Mouse (Mus musculus) kidney, postnatal 0 days (tissue): ENCODE measurements around the gene Fip1l1. TPM values are rescaled to one million over a fixed set of nuclear protein-coding genes. Genes with fewer than 3 reads are reported as not detected.
A peak's percentile ranks its signal among the peaks of the same experiment; 100 is the strongest.

ENCODE experiments used
- ATAC-seq: fragments of 200-750 bp; cut with Nextera tagmentation; replicated peaks from 2 replicates; pipeline ENCODE4 v1.8.0; 2017; ENCODE audit warnings: low read depth, moderate number of reproducible peaks, moderate TSS enrichment, moderate library complexity; ENCODE audit not compliant: low FRiP score
- DNase-seq: peaks from one replicate; pipeline ENCODE4 v3.0.0-alpha.2; 2016; ENCODE audit warnings: low spot score
- H3K27ac ChIP-seq: fragments of 300-500 bp; sonication (generic); 2 replicates; pipeline ENCODE4 v1.5.1; 2014; ENCODE audit warnings: mild to moderate bottlenecking
- H3K27me3 ChIP-seq: fragments of 300-500 bp; sonication (generic); 2 replicates; pipeline ENCODE4 v1.6.1; 2014; ENCODE audit warnings: low read length, mixed read lengths; ENCODE audit not compliant: insufficient read depth
- H3K36me3 ChIP-seq: fragments of 300-500 bp; sonication (generic); 2 replicates; pipeline ENCODE4 v1.6.1; 2014; ENCODE audit warnings: low read length, mixed read lengths; ENCODE audit not compliant: insufficient read depth
- H3K4me1 ChIP-seq: fragments of 300-500 bp; sonication (generic); replicated peaks from 2 replicates; pipeline ENCODE4 v1.6.1; 2014; ENCODE audit warnings: antibody characterized with exemption, low read length, mixed read lengths; ENCODE audit not compliant: insufficient read depth
- H3K4me2 ChIP-seq: fragments of 300-500 bp; sonication (generic); 2 replicates; pipeline ENCODE4 v1.6.1; 2014; ENCODE audit warnings: mild to moderate bottlenecking, low read length, moderate library complexity, mixed read lengths
- H3K4me3 ChIP-seq: fragments of 300-500 bp; sonication (generic); replicated peaks from 2 replicates; pipeline ENCODE4 v1.5.1; 2014; ENCODE audit warnings: low read depth, low read length
- H3K9ac ChIP-seq: fragments of 300-500 bp; sonication (generic); 2 replicates; pipeline ENCODE4 v1.6.1; 2014; ENCODE audit warnings: low read depth, low read length
- H3K9me3 ChIP-seq: fragments of 300-500 bp; sonication (generic); replicated peaks from 2 replicates; pipeline ENCODE4 v1.6.1; 2016; ENCODE audit warnings: low read length, inconsistent platforms, mixed read lengths
- CTCF ChIP-seq: IDR thresholded peaks from 2 replicates; pipeline ENCODE4 v1.5.1; 2016; ENCODE audit warnings: antibody characterized with exemption, low read depth, mild to moderate bottlenecking, moderate library complexity
- WGBS: fragments of 180-500 bp; shearing (Covaris S2); extraction: QIAGEN DNeasy Blood & Tissue Kit; methylation state at CpG from one replicate; pipeline ENCODE4 v1.1.7; 2014; 5-methylcytosine and 5-hydroxymethylcytosine counted together
- polyA plus RNA-seq: library from polyadenylated mRNA; unstranded; fragments of >200 nt; fragmentation: Nextera tagmentation; extraction: Ambion mirVana; gene quantifications from 2 replicates; pipeline ENCODE4 v1.2.1, GENCODE M21; 2015

The Fip1l1 gene
- polyA plus RNA-seq, 1 experiment from 2014 or later = 63.4 TPM

GRCm38 (mm10) chr5:74591413-74591812 lies 56.2 kb downstream of the Fip1l1 start:
- Histone ChIP-seq H3K27me3 (no peaks in the 10 kb centered on the region), H3K4me2 (no peak overlapping the region), H3K9me3 (no peaks in the 10 kb centered on the region), H3K9ac (no peak overlapping the region), H3K27ac (no peak overlapping the region), H3K36me3 (peaks cover 34% of the 10 kb centered on the region; the same call in 1 of the 2 replicates), H3K4me3 (no peak overlapping the region), H3K4me1 (no peaks in the 10 kb centered on the region)
- WGBS = 91% methylated on average over 5 of the region's 5 CpGs
- DNase-seq = peak; percentile 34
- peak; percentile 44; the same call in 1 of the 2 replicates for TF ChIP-seq CTCF
- ATAC-seq = no peak

DNA sequence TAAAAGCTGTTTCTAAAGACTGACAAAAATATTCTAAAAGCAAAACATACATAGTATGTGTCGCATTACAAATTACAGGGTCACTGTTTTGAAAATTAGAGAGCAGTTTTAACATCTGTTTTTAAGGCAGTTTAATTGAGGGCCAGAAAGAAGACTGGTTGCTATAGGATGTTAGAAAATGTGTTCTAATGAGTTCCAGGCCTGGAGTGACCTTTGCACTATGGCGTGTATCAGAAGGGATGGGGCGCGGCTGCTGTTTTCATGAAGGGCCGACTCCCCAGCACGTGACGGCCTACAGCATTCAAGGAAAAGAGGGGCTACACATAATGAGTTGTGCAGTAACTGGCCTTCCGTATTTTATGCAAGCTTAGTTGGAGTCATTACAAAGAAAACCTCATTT lies 57.9 kb downstream of the Fip1l1 start:
- ATAC-seq (no peak), DNase-seq (no peak)
- Histone ChIP-seq H3K27ac (no peak overlapping the region), H3K9me3 (no peaks in the 10 kb centered on the region), H3K4me1 (no peaks in the 10 kb centered on the region), H3K4me3 (no peak overlapping the region), H3K36me3 (peaks cover 41% of the 10 kb centered on the region; the same call in 1 of the 2 replicates), H3K4me2 (no peak overlapping the region), H3K9ac (no peak overlapping the region), H3K27me3 (no peaks in the 10 kb centered on the region)
- no peak for TF ChIP-seq CTCF
- WGBS = 76% methylated on average over 8 of the region's 8 CpGs

GRCm38 (mm10) chr5:74600010-74600409 lies 64.8 kb downstream of the Fip1l1 start:
- no peaks in the 10 kb centered on the region for H3K4me1 ChIP-seq
- no peaks in the 10 kb centered on the region for H3K9me3 ChIP-seq
- no peak for TF ChIP-seq CTCF
- H3K27me3 ChIP-seq = no peaks in the 10 kb centered on the region
- peaks cover 12% of the 10 kb centered on the region; the same call in 1 of the 2 replicates for H3K36me3 ChIP-seq
- ATAC-seq (no peak), DNase-seq (no peak)
- H3K27ac ChIP-seq = no peak overlapping the region
- H3K4me3 ChIP-seq = no peak overlapping the region
- no peak overlapping the region for H3K4me2 ChIP-seq
- H3K9ac ChIP-seq = no peak overlapping the region
- WGBS = 80% methylated on average over 5 of the region's 5 CpGs

- Histone ChIP-seq H3K9ac (no peak overlapping the region), H3K27me3 (no peaks in the 10 kb centered on the region), H3K4me1 (no peaks in the 10 kb centered on the region), H3K9me3 (no peaks in the 10 kb centered on the region), H3K27ac (no peak overlapping the region), H3K4me3 (no peak overlapping the region), H3K4me2 (no peak overlapping the region), H3K36me3 (peaks cover 11% of the 10 kb centered on the region; the same call in 1 of the 2 replicates)
- DNase-seq (no peak), ATAC-seq (no peak)
- no peak for TF ChIP-seq CTCF
- WGBS = 65% methylated on average over 3 of the region's 3 CpGs
Measured at GRCm38 (mm10) chr5:74601171-74601570, 65.9 kb downstream of the Fip1l1 start.

DNA sequence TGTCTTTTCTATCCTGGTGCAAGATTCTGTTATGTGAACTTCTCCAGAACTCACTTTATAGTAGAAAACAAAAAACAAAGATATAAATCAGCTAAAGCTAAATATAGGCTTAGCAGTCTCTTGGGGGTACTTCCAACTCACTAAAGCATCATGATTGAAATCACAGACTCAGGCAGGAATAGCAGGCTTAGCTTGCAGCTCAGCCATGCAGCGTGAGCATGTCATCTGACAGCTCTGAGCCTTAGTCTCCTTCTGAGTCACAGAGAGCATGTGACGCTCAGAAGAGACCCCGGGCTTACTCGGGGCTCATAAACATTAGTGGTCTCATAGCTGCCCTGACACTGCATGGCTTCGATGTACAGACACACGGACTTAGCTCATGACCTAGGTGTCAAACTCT lies 66.7 kb downstream of the Fip1l1 start:
- H3K4me2 ChIP-seq = no peak overlapping the region
- no peak overlapping the region for H3K27ac ChIP-seq
- no peak for TF ChIP-seq CTCF
- no peak for ATAC-seq
- no peaks in the 10 kb centered on the region for H3K27me3 ChIP-seq
- no peaks in the 10 kb centered on the region for H3K4me1 ChIP-seq
- H3K36me3 ChIP-seq = 0 out of 2 replicates have a peak, but pooled peaks cover 11% of the 10 kb centered on the region
- DNase-seq = peak; percentile 67
- 51% methylated on average over 6 of the region's 6 CpGs for WGBS
- no peak overlapping the region for H3K9ac ChIP-seq
- H3K4me3 ChIP-seq = no peak overlapping the region
- H3K9me3 ChIP-seq = no peaks in the 10 kb centered on the region

GRCm38 (mm10) chr5:74602371-74602770 lies 67.1 kb downstream of the Fip1l1 start:
- Histone ChIP-seq H3K27ac (no peak overlapping the region), H3K4me2 (no peak overlapping the region), H3K9me3 (no peaks in the 10 kb centered on the region), H3K4me1 (no peaks in the 10 kb centered on the region), H3K4me3 (no peak overlapping the region), H3K9ac (no peak overlapping the region), H3K27me3 (no peaks in the 10 kb centered on the region), H3K36me3 (0 out of 2 replicates have a peak, but pooled peaks cover 8% of the 10 kb centered on the region)
- WGBS = 65% methylated on average over 10 of the region's 10 CpGs
- DNase-seq = peak; percentile 47
- no peak for TF ChIP-seq CTCF
- ATAC-seq = no peak

DNA sequence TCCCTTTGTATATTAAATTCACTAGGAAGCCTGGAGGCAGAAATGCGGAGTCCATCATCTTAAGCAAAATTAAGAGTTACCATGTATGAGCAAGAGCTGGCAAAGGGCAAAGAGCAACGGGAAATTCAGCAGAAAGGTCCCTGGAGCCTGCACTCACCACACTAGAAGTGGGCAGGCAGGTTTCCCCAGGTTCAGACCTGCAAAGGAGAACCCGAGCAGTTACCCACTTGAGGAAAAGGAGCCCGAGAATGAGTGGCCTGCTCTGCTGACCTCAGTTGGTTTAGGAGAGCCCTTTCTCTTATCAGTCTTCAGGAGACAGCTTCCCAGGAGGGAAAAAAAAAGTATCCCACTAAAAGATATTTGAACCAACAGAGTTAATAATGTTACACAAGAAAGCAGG lies 68.1 kb downstream of the Fip1l1 start:
- Histone ChIP-seq H3K4me1 (no peaks in the 10 kb centered on the region), H3K4me3 (no peak overlapping the region), H3K36me3 (0 out of 2 replicates have a peak, but pooled peaks cover 2% of the 10 kb centered on the region), H3K4me2 (no peak overlapping the region), H3K9ac (no peak overlapping the region), H3K9me3 (no peaks in the 10 kb centered on the region), H3K27me3 (no peaks in the 10 kb centered on the region), H3K27ac (no peak overlapping the region)
- 66% methylated on average over 4 of the region's 4 CpGs for WGBS
- no peak for ATAC-seq
- TF ChIP-seq CTCF = no peak
- DNase-seq = no peak
